Mouse (Mus musculus) brain, embryonic 18.5 days (tissue): Measurements from ENCODE around the gene Nudt22.

ENCODE experiments used
- DNase-seq: peaks from one replicate; pipeline ENCODE4 v3.0.0-alpha.2; 2012; ENCODE audit warnings: low read depth, low spot score

The Nudt22 gene

GRCm38 (mm10) chr19:6949951-6950350, 46.0 kb downstream of the Nudt22 start:
- no peak for DNase-seq

GRCm38 (mm10) chr19:6949532-6949931, 46.4 kb downstream of the Nudt22 start:
- DNase-seq = no peak

GRCm38 (mm10) chr19:6948186-6948585, 47.7 kb downstream of the Nudt22 start:
- no peak for DNase-seq

GRCm38 (mm10) chr19:6947742-6948141, 48.2 kb downstream of the Nudt22 start:
- DNase-seq = no peak

GRCm38 (mm10) chr19:6943709-6944108, 52.2 kb downstream of the Nudt22 start:
- DNase-seq = no peak
